Mouse (Mus musculus): ENCODE data around the gene 2010003K11Rik. TPM values are rescaled to one million over a fixed set of nuclear protein-coding genes. Genes with fewer than 3 reads are reported as not detected.

The 2010003K11Rik gene
- polyA plus RNA-seq, 1 experiment from 2014 or later = not detected

DNA sequence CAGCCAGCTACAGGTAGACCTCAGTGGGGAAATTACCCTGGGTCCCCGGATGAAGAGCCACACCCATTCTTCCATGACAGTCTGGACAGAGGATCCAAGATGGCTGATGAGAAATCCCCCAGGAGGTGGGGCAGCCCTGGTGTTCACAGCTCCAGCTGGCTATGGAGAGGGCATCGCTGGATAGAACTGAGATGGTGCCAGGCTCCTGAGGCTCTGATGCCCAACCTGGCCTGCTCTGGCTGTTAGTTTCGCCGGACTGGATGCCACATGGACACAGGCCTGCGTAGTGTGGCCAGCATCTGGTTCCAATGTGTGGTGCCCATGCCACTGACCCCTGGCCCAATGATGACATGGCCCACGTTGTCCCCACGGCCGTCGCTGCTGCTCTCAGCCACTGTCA, 50.9 kb downstream of the 2010003K11Rik start:
- Histone ChIP-seq H3K36me3 (replicated peaks) (no peaks in the 10 kb centered on the region), H3K9me3 (no peaks in the 10 kb centered on the region), H3K27ac (no peak overlapping the region), H3K4me1 (peaks cover 17% of the 10 kb centered on the region), H3K27me3 (ENCODE audit: poor library complexity, severe bottlenecking) (no peaks in the 10 kb centered on the region), H3K4me3 (no peak overlapping the region)
- no peak for DNase-seq (ENCODE audit: extremely low spot score, low spot score)
- WGBS = 86% methylated on average over 9 of the region's 9 CpGs

Other genes starting within 250 kb of the 2010003K11Rik start
- 3.1 and 3.6 TPM in 2 replicates for gene Ssh3, start 229.4 kb downstream of the 2010003K11Rik start, polyA plus RNA-seq (2016; fragmentation: Nextera tagmentation; extraction: Ambion mirVana)
- 7.9 and 9.2 TPM in 2 replicates for gene Ankrd13d, start 215.4 kb downstream of the 2010003K11Rik start, polyA plus RNA-seq (2016; fragmentation: Nextera tagmentation; extraction: Ambion mirVana)
- gene Grk2, start 192.4 kb downstream of the 2010003K11Rik start, polyA plus RNA-seq (2016; fragmentation: Nextera tagmentation; extraction: Ambion mirVana) = 13.6 and 15.0 TPM in 2 replicates
- gene Kdm2a, start 100.3 kb downstream of the 2010003K11Rik start, polyA plus RNA-seq (2016; fragmentation: Nextera tagmentation; extraction: Ambion mirVana) = 55.2 and 57.2 TPM in 2 replicates
- 20.8 and 23.2 TPM in 2 replicates for gene Rhod, start 59.2 kb downstream of the 2010003K11Rik start, polyA plus RNA-seq (2016; fragmentation: Nextera tagmentation; extraction: Ambion mirVana)
- 2.5 and 3.0 TPM in 2 replicates for gene Syt12, start 21.1 kb downstream of the 2010003K11Rik start, polyA plus RNA-seq (2016; fragmentation: Nextera tagmentation; extraction: Ambion mirVana)
- 17.0 and 18.5 TPM in 2 replicates for gene Pcx, start 11.9 kb upstream of the 2010003K11Rik start, polyA plus RNA-seq (2016; fragmentation: Nextera tagmentation; extraction: Ambion mirVana)
- gene Lrfn4, start 117.1 kb upstream of the 2010003K11Rik start, polyA plus RNA-seq (2016; fragmentation: Nextera tagmentation; extraction: Ambion mirVana) = 5.0 and 5.7 TPM in 2 replicates
- gene Rce1, start 127.1 kb upstream of the 2010003K11Rik start, polyA plus RNA-seq (2016; fragmentation: Nextera tagmentation; extraction: Ambion mirVana) = 84.3 and 84.9 TPM in 2 replicates
- 2.2 and 3.0 TPM in 2 replicates for gene Gm960, start 200.1 kb upstream of the 2010003K11Rik start, polyA plus RNA-seq (2016; fragmentation: Nextera tagmentation; extraction: Ambion mirVana)
- 6.6 and 8.3 TPM in 2 replicates for gene Sptbn2, start 212.6 kb upstream of the 2010003K11Rik start, polyA plus RNA-seq (2016; fragmentation: Nextera tagmentation; extraction: Ambion mirVana)

All from forebrain, embryonic 10.5 days (tissue).